Comparison of ENCODE assay signal across 24 mouse cellular contexts in genomic region chr9:90698439-90698838, GRCm38 (mm10).
DNase-seq lines count a peak whose midpoint lies in the region; ATAC-seq and TF ChIP-seq lines count a peak whose summit lies in the region.
"Had no signal": no experiment of that assay in that cellular context is flagged by ENCODE, and none has a peak within 500 bp of the region (broad histone marks: within the 10 kb centered on the region; RNA-seq: fewer than 3 reads in every experiment).

No protein-coding gene starts in this region.

- H3K27me3 ChIP-seq in hindbrain, postnatal 0 days (ENCODE audit: insufficient read depth, low read length), result no peaks in the 10 kb centered on the region
- H3K27me3 ChIP-seq in hindbrain, embryonic 12.5 days, result peaks cover 30% of the 10 kb centered on the region
- no peaks in the 10 kb centered on the region for H3K27me3 ChIP-seq in MEL (ENCODE audit: control insufficient read depth in 1 of 2, insufficient read depth in 2 of 2, low read length in 2 of 2)
- H3K27me3 ChIP-seq: embryonic facial prominence, embryonic 13.5 days had no signal

- peak overlapping the region; percentile 28; the same call in 1 of the 2 replicates for H3K27ac ChIP-seq in hindbrain, postnatal 0 days
- H3K27ac ChIP-seq in hindbrain, embryonic 12.5 days, result no peak overlapping the region
- no peak overlapping the region for H3K27ac ChIP-seq in MEL (ENCODE audit: control insufficient read depth, low read depth, low read length)
- H3K27ac ChIP-seq: embryonic facial prominence, embryonic 10.5 days; embryonic facial prominence, embryonic 13.5 days; gastrocnemius, adult 2 months; hindbrain, embryonic 10.5 days had no signal

- no peak overlapping the region for H3K4me3 ChIP-seq in hindbrain, postnatal 0 days (ENCODE audit: low read length)
- no peak overlapping the region for H3K4me3 ChIP-seq in hindbrain, embryonic 12.5 days
- no peak overlapping the region for H3K4me3 ChIP-seq in MEL (ENCODE audit: control insufficient read depth in 1 of 2, insufficient read depth in 1 of 2, low read depth in 2 of 2, low read length in 2 of 2)
- H3K4me3 ChIP-seq: embryonic facial prominence, embryonic 10.5 days; embryonic facial prominence, embryonic 13.5 days; erythroblast, embryonic 14.5 days; forebrain, embryonic 13.5 days; gastrocnemius, adult 2 months; hindbrain, embryonic 10.5 days had no signal

- no peak overlapping the region for H3K9ac ChIP-seq in hindbrain, postnatal 0 days (replicated peaks; ENCODE audit: low read length)
- no peak overlapping the region for H3K9ac ChIP-seq in hindbrain, embryonic 12.5 days
- H3K9ac ChIP-seq in MEL (ENCODE audit: control insufficient read depth, low read depth, low read length, poor library complexity, severe bottlenecking), result no peak overlapping the region
- H3K9ac ChIP-seq: embryonic facial prominence, embryonic 13.5 days; forebrain, embryonic 13.5 days; forebrain, postnatal 0 days had no signal

- no peaks in the 10 kb centered on the region for H3K79me2 ChIP-seq in MEL (ENCODE audit: control insufficient read depth, insufficient read depth, low read length, poor library complexity)

- TF ChIP-seq POLR2A in MEL (IDR thresholded peaks at IDR 0.05; ENCODE audit: control insufficient read depth in 1 of 2, insufficient read depth in 1 of 2, low read depth in 1 of 2, low read length in 2 of 2, poor library complexity in 1 of 2), result no peak

- H3K36me3 ChIP-seq in hindbrain, postnatal 0 days (ENCODE audit: insufficient read depth, low read length), result no peaks in the 10 kb centered on the region
- no peaks in the 10 kb centered on the region for H3K36me3 ChIP-seq in hindbrain, embryonic 12.5 days
- H3K36me3 ChIP-seq in MEL (ENCODE audit: control insufficient read depth in 1 of 2, insufficient read depth in 2 of 2, low read length in 2 of 2), result no peaks in the 10 kb centered on the region
- H3K36me3 ChIP-seq: embryonic facial prominence, embryonic 10.5 days; embryonic facial prominence, embryonic 13.5 days; hindbrain, embryonic 10.5 days had no signal

- no peak for TF ChIP-seq RAD21 in MEL (IDR thresholded peaks at IDR 0.05; ENCODE audit: low read depth, low read length)

- 59% methylated on average over 7 of the region's 7 CpGs for WGBS in hindbrain, postnatal 0 days
- 73% methylated on average over 7 of the region's 7 CpGs for WGBS in hindbrain, embryonic 12.5 days

- no peak for TF ChIP-seq CTCF in hindbrain, postnatal 0 days (IDR thresholded peaks at IDR 0.05; ENCODE audit: low read depth)
- no peak for TF ChIP-seq CTCF in MEL (IDR thresholded peaks at IDR 0.05 in 2 of 3, conservative IDR thresholded peaks at IDR 0.05 in 1 of 3; ENCODE audit: control insufficient read depth in 1 of 3, insufficient read depth in 1 of 3, low read depth in 2 of 3, low read length in 3 of 3, poor library complexity in 1 of 3, severe bottlenecking in 1 of 3)

- no peaks in the 10 kb centered on the region for H3K9me3 ChIP-seq in hindbrain, postnatal 0 days (ENCODE audit: low read length)
- no peaks in the 10 kb centered on the region for H3K9me3 ChIP-seq in hindbrain, embryonic 12.5 days (replicated peaks)
- H3K9me3 ChIP-seq in MEL (replicated peaks; ENCODE audit: insufficient read depth, low read length), result no peaks in the 10 kb centered on the region
- H3K9me3 ChIP-seq: embryonic facial prominence, embryonic 10.5 days; embryonic facial prominence, embryonic 13.5 days; forebrain, embryonic 13.5 days; hindbrain, embryonic 10.5 days had no signal

- DNase-seq in cerebellum, adult 9-10 months, result peak; percentile 61
- no peak for DNase-seq in cerebellum, postnatal 10 days
- DNase-seq in hindbrain, postnatal 0 days (ENCODE audit: low spot score), result no peak
- peak; percentile 3 for DNase-seq in MEL (ENCODE audit: low read depth, low spot score)
- DNase-seq in heart, postnatal 4 days, result no peak
- DNase-seq: adrenal gland, adult 8-10 months; adrenal gland, postnatal 25 days; gastrocnemius, adult 2 months; gastrocnemius, postnatal 14 days; heart, adult 11 months; kidney, adult 18-20 months had no signal

- ATAC-seq in hindbrain, postnatal 0 days, result no peak
- no peak for ATAC-seq in hindbrain, embryonic 12.5 days (ENCODE audit: low FRiP score)
- ATAC-seq: activated CD4-positive, CD25-positive, alpha-beta regulatory T cell, adult 4 months; CD4-positive, CD25-positive, alpha-beta regulatory T cell, adult 4 months; hindbrain, embryonic 16.5 days; inflammation-experienced regulatory T-cells, adult 6 months; intestine, embryonic 16.5 days had no signal

- no peaks in the 10 kb centered on the region; the same call in 1 of the 2 replicates for H3K4me1 ChIP-seq in hindbrain, postnatal 0 days (ENCODE audit: insufficient read depth, low read length)
- peaks cover 12% of the 10 kb centered on the region for H3K4me1 ChIP-seq in hindbrain, embryonic 12.5 days
- no peaks in the 10 kb centered on the region for H3K4me1 ChIP-seq in MEL (ENCODE audit: control insufficient read depth in 1 of 2, insufficient read depth in 2 of 2, low read length in 2 of 2)
- H3K4me1 ChIP-seq: embryonic facial prominence, embryonic 13.5 days had no signal

- TF ChIP-seq EP300 in MEL (IDR thresholded peaks at IDR 0.05; ENCODE audit: low read depth in 1 of 2, low read length in 2 of 2), result no peak

- H3K4me2 ChIP-seq in hindbrain, postnatal 0 days (ENCODE audit: low read depth, low read length), result 0 out of 2 replicates have a peak overlapping the region, but pooled peaks have one; percentile 11
- no peak overlapping the region for H3K4me2 ChIP-seq in hindbrain, embryonic 12.5 days (replicated peaks)
- H3K4me2 ChIP-seq: embryonic facial prominence, embryonic 13.5 days; forebrain, embryonic 13.5 days; heart, embryonic 11.5 days had no signal

TF ChIP-seq in MEL, 35 proteins besides CTCF, POLR2A, EP300 and RAD21:
- TF ChIP-seq E2F4 (IDR thresholded peaks at IDR 0.05; ENCODE audit: borderline replicate concordance, low read depth, low read length) (no peak), KAT2A (conservative IDR thresholded peaks at IDR 0.05; ENCODE audit: low read depth, low read length) (no peak), SMC3 (IDR thresholded peaks at IDR 0.05; ENCODE audit: low read depth, low read length) (no peak), RCOR1 (IDR thresholded peaks at IDR 0.05; ENCODE audit: low read depth, low read length) (no peak), ELF1 (IDR thresholded peaks at IDR 0.05; ENCODE audit: low read depth, low read length) (no peak)

Comparison
In these comparisons a context has a peak if more than half of its experiments do, and no peak if none do; other contexts are left out.
1. DNase-seq: peak in cerebellum, adult 9-10 months (single experiment) and MEL (single experiment); none in cerebellum, postnatal 10 days (0 of 2), hindbrain, postnatal 0 days (single experiment) and heart, postnatal 4 days (single experiment).